Mouse (Mus musculus) monocyte, adult 59 days (primary cell): ENCODE data around the gene 1700030K09Rik. TPM values are rescaled to one million over a fixed set of nuclear protein-coding genes. Genes with fewer than 3 reads are reported as not detected.

Experiments
- total RNA-seq, 2 experiments: library from RNA; stranded (reverse); gene quantifications; one replicate each; pipeline ENCODE4 v1.2.4; 2023

The 1700030K09Rik gene
- total RNA-seq: 1 to 10 TPM; 3.9 to 5.3 TPM

DNA sequence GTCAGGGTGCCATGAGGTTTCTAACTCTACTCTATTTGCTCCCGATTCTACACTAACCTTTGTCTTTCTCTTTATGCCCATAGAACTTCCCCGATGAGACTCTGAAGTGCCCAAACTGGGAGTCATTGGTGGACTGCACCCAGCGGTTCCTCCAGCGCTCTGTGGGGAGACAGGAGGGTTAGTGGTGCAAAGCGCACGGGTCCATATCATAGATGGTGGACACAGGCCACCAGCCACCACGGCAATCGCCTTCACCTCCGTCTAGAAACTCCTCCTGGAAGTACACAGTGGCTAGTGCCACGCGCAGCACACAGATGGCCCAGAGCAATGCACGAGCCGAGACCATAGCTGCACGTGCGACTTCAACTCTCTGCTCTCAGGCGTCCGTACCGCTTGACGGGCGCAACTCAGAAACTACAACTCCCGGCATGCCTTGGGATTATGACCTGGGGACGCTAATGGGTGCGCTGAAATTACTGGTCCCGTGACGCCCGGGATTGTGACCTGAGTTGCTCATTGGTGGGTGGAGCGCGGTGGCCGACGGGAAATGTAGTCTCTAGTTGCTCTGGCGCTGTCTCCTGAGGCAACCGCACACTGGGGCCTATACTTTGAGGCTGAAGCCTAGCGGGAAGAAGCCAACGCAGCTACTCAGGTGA, at the start of gene 1700030K09Rik, which contains the start of gene Calr3:
1700030K09Rik (plus strand) TSS at position 543 of the 656 bp plus-strand sequence.
Calr3 (minus strand) TSS at position 533 of the 656 bp plus-strand sequence.

DNA sequence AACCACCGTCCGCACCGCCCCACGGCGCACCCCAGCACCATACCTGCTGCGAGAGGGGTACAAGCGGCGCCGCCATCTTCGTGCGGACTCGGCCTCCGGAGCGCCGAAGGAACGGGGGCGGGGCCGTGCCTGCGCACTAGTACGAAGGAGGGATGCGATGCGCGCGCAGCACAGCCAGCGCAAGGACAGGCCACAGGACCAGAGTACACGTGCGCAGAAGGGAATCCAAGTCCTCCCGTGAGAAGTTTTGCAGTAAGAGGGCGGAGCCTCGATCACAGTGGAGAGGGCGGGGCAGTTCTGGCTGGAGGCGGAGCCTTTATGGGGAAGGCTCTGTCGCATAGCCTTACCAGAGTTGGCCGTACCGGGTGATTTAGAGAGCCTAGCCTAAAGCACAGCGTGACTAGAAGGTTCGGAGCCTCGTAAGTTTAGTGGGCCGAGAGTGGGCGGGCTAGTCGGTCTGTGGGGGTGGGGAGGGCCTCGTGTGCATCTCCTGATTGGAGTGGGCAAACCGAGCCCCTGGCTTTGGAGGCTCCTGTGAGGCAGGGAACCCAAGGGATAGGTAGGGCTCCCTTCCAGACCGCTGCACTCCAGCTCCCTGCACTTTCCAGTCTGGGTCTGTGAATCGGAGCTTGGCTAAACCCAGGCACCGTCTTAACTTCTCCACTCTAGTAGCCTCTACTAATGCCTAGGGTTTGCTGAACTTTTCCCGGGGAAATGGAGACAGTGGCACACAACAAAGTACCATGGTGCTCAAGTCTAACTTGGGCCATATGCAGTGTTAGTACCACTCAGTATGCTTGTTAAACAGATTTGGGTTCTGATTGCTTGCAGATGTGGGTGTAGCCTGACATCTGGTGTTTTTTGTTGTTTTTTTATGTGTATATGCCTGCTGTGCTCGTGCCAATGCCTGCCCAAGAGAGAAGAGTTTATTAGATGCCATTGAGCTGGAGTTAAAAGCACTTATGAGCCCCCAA, 22.0 kb upstream of the 1700030K09Rik start, which contains the start of gene Eps15l1:
Eps15l1 (minus strand) TSS at position 99 of the 974 bp plus-strand sequence.

DNA sequence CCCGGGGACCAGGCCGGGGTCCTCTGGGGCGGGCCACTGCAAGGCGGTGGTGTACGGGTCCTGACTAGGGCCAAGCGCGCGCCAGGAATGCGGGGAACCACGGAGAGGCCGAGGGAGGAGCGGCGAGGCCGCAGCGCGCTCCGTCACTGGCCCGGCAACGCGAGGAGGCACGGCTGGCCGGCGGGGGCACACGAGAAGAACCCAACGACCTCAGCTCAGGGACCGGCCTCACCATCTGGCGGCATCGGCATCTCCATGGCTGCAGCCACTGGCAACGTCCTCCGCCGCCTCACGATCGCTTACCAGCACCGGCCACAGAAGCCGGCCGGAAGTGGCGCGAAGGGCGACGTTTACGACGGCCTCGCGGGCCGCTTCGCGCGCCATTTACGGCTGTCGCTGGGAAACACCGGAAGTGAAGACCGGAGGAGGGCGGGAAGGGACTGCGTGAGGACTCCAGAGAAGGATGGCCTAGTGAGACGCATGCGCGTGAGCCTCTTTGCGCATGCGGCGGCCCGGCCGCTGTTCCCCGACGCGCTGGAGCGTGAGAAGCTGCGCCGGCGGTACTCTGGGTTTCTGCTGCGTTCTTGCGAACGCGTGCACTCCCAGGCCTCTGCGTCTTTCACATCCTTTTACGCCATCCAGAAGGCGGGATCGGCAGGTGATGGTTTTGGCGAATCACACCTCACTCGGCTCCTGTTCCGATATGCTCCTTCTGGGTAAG, 31.3 kb downstream of the 1700030K09Rik start, which contains the start of gene Cherp:
Cherp (minus strand) TSS at position 401 of the 721 bp plus-strand sequence.

DNA sequence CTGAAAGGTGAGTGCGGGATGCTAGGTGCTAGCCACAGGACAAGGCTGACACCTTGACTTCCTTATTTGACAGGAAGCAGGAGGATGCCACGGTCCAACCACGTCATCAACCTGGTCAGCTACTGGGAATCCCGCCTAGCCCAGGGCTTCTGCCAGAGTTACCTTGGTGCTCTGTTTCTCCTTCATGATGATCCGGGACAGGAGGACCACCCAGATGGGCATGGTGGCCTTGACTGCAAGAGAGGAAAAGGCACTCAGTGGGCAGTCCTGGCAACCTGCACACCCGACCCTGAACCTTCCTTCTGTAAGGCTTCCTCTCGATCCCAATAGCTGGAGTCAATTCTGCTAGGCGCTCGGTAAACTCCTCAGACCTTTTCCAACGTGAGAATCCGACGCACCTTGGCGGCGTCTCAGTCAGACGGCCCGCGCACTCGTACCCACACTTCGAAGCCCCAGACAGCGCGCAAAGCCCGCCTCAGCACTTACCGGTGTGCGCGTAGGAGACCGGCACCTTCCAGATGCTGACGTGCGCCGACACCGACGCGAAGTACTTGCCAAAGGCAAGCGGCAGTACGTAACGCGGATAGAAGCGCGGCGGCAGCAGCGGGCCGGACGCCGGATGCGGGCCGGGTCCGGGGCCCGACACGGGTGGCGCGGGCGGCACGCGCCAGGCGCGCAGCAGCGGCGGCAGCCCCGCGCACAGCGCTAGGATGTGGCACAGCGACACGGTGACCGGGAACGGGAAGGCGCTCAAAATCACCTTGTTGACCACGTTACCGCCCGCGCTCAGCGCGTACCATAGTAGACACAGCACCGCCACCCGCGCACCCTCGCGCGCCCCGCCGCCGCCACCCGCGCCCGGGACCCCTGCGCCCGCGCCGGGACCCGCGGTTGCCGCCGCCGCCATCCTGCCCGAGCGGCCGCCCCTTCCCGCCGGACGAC, 48.3 kb downstream of the 1700030K09Rik start, which contains the start of gene Slc35e1:
Slc35e1 (minus strand) TSS at position 935 of the 942 bp plus-strand sequence.

Other genes with a start within 250 kb of the 1700030K09Rik start
- under 1 TPM; 0.43 to 0.47 TPM for gene Cib3, start 231.0 kb upstream of the 1700030K09Rik start, total RNA-seq
- gene Gm11034, start 230.2 kb upstream of the 1700030K09Rik start, total RNA-seq: not detected
- gene Fam32a, start 224.2 kb upstream of the 1700030K09Rik start, total RNA-seq: 10 to 100 TPM; 80.8 to 88.5 TPM
- gene Ap1m1, start 203.9 kb upstream of the 1700030K09Rik start, total RNA-seq: 100 to 1,000 TPM; 127 to 134 TPM
- gene Gm10282, start 138.6 kb upstream of the 1700030K09Rik start, total RNA-seq: 1 to 10 TPM; 6.0 to 6.2 TPM
- 1,000 to 10,000 TPM; 1,898 to 2,084 TPM for gene Klf2, start 124.8 kb upstream of the 1700030K09Rik start, total RNA-seq
- gene Eps15l1, start 22.4 kb upstream of the 1700030K09Rik start, total RNA-seq: 100 to 1,000 TPM; 105 to 109 TPM
- not detected for gene Calr3, start within 50 bp of the 1700030K09Rik start, total RNA-seq
- 10 to 100 TPM; 74.3 to 77.6 TPM for gene Cherp, start 31.3 kb downstream of the 1700030K09Rik start, total RNA-seq
- gene Slc35e1, start 48.7 kb downstream of the 1700030K09Rik start, total RNA-seq: 10 to 100 TPM; 49.6 to 56.4 TPM
- 10 to 100 TPM; 12.1 to 13.4 TPM for gene Med26, start 104.4 kb downstream of the 1700030K09Rik start, total RNA-seq
- 100 to 1,000 TPM; 104 to 112 TPM for gene Smim7, start 127.2 kb downstream of the 1700030K09Rik start, total RNA-seq
- gene Tmem38a, start 128.2 kb downstream of the 1700030K09Rik start, total RNA-seq: 1 to 10 TPM; 4.4 to 4.5 TPM
- not detected for gene Nwd1, start 202.8 kb downstream of the 1700030K09Rik start, total RNA-seq